Mouse (Mus musculus): ENCODE measurements around the gene Babam2. TPM values are rescaled to one million over a fixed set of nuclear protein-coding genes. Genes with fewer than 3 reads are reported as not detected.
"Not testable (repeated sequence)": the region's sequence is repeated elsewhere in the genome, so short reads cannot be mapped to it uniquely, and the experiment has no call there.

Babam2 gene
- total RNA-seq, 1 experiment from 2014 or later = 38.9 TPM

DNA sequence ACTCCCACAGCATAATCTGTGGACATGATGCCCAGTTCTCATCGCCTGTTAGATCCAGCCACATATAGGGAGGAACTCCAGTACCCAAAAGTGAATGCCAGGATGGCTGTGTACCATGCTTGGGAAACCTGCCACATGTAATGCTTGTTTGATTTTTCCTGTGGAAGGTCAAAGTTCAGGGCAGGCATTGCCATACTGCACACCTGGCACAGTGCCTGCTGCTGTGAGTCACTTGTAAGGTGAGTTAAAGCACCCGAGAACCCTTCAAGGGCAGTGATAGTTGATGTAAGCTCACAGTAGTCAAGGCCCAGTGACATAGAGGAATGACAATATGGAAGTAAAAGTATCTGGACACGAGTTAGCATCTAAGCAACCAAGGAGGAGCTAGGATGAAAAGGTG, 126.2 kb downstream of the Babam2 start:
- no peak for ATAC-seq (replicated peaks; ENCODE audit: low read depth, poor library complexity, severe bottlenecking)

- no peak for ATAC-seq (replicated peaks; ENCODE audit: low read depth, poor library complexity, severe bottlenecking)
Measured at GRCm38 (mm10) chr5:31824126-31824525, 126.6 kb downstream of the Babam2 start.

GRCm38 (mm10) chr5:31827304-31827703, 129.8 kb downstream of the Babam2 start:
- ATAC-seq (replicated peaks; ENCODE audit: low read depth, poor library complexity, severe bottlenecking) = no peak

GRCm38 (mm10) chr5:31827896-31828295, 130.4 kb downstream of the Babam2 start:
- ATAC-seq (replicated peaks; ENCODE audit: low read depth, poor library complexity, severe bottlenecking) = no peak

DNA sequence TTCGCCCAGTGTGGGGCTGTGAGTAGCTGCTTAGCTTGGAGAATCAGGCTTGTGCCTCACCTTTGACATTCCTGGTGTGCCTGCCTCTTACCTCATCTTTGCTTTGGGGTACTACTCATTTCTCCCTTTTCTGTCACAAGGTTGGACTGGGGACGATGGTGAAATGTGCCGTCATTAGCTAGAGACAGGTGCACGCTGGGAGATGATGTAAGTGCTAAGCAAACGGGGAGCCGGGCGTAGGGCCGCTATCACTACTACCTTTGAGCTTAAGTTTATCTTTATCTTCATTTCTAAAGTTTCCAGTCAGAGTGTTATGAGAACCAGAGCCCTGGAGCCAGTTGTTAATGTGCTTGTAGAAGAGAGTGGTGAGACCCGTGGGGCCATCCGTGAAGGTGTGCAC, 131.3 kb downstream of the Babam2 start:
- no peak for ATAC-seq (replicated peaks; ENCODE audit: low read depth, poor library complexity, severe bottlenecking)

DNA sequence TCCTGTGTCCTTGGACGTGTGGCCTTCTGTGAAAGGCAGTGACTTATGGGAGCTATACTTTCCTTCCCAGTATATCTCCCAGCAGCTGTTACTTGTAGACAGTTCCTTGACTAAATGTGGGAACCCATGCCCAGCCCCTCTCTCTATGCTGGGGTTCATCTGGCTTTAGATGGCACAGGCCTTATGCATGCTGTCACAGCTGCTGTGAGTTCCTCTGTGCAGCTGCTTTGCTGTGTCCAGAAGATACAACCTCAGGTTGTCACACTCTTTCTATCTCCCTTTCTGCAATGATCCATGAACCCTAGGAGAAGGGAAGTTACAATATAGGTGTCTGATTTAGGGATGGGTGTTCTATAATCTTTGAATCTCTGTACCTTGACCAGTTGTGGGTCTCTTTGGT, 132.1 kb downstream of the Babam2 start:
- ATAC-seq (replicated peaks; ENCODE audit: low read depth, poor library complexity, severe bottlenecking) = no peak

GRCm38 (mm10) chr5:31831587-31831986, 134.1 kb downstream of the Babam2 start:
- peak; percentile 22; the same call in 1 of the 2 replicates for ATAC-seq (replicated peaks; ENCODE audit: low read depth, poor library complexity, severe bottlenecking)

DNA sequence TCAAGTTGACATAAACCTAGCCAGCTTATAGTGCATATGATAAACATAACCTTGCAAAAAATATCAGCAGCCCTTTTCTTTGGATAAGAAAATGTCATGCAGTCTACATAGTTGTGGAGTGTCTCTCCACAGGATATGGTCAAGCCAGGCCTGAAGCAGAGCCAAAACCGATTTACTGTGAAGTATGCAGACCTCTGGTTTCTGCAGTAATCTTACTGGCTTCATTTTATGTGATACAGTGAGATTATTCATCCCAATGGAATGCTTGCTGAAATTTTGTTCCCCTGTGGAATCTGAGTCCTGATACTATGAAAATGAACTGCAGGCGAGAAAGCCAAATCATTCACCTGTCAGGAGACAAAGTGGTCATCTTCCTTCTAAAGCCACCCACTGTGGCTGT, 138.2 kb downstream of the Babam2 start:
- no peak for ATAC-seq (replicated peaks; ENCODE audit: low read depth, poor library complexity, severe bottlenecking)

- no peak for ATAC-seq (replicated peaks; ENCODE audit: low read depth, poor library complexity, severe bottlenecking)
Measured at GRCm38 (mm10) chr5:31839973-31840372, 142.5 kb downstream of the Babam2 start.

DNA sequence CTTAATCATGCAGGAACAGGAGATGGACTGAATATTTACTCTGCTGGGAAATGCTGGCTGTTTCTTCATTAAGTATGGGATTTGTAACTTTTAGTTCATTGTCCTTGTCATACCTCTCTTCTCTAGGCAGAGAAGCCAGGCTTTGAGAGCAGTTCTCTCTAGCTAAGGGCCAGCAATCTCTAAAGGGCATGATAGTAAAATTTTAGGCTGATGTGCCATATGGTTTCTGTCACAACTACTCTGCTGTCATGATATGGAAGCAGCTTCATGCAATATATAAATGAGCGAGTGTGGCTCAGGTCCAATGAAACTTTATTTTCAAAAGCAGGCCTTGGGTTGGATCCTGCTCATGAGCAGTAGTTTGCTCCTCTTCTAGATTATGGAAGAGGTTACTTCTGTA, 142.9 kb downstream of the Babam2 start:
- ATAC-seq (replicated peaks; ENCODE audit: low read depth, poor library complexity, severe bottlenecking) = no peak

DNA sequence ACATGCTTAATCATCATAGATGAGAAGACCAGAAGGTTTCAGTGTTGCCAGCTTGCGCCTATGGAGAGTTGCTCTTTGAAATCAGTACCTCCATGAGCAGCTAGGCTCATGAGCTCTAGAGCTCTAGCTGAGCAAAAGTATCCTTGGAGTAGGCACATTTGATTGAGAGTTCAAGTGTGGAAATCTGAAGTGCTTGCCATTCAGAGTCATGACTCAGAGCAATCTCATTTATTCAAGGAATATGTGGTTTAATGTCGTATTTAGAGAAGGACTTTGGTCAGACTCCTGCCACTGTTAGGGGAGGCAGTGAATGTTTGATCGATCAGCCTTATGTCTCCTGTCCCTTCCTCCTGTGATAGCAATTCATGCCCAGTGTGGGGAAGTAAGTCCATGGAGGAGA, 147.4 kb downstream of the Babam2 start:
- no peak for ATAC-seq (replicated peaks; ENCODE audit: low read depth, poor library complexity, severe bottlenecking)

DNA sequence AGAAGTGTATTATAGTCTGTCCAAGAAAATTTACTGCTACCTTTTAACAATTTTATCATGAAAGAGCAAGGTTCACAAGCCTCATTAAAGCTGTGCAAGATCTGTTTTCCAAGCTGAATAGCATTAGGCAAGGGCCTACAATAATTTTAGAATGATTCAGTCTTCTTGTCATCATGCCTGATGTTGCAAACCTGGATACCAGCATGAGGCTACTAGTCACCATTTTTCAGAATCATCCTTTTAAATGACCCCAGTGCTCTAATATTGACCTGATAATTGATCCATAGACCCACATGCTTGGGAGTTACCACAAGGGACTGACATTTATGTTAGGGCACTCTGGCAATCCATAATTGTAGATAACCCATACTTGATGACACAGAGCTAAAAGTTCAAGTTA, 149.5 kb downstream of the Babam2 start:
- no peak for ATAC-seq (replicated peaks; ENCODE audit: low read depth, poor library complexity, severe bottlenecking)

- no peak for ATAC-seq (replicated peaks; ENCODE audit: low read depth, poor library complexity, severe bottlenecking)
Measured at GRCm38 (mm10) chr5:31848995-31849394, 151.5 kb downstream of the Babam2 start.

DNA sequence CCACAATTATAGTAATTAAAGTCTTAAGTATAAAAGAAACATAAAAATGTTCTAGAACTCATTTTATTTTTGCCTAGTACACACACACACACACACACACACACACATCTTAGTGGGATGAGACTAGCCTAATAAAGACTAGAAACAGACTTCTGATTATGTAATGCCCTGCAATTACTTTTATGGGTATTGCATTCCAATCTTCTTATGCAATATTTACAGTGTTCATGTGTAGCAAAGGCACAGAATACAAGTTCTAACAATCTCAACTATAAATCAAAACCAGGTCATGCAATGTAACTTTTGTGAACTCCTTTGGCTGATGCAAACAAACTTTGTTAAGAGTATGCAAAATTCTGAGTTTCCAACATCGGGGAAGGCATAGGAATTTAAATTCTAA, 155.3 kb downstream of the Babam2 start:
- no peak for ATAC-seq (replicated peaks; ENCODE audit: low read depth, poor library complexity, severe bottlenecking)

GRCm38 (mm10) chr5:31853831-31854230, 156.3 kb downstream of the Babam2 start:
- no peak for ATAC-seq (replicated peaks; ENCODE audit: low read depth, poor library complexity, severe bottlenecking)

DNA sequence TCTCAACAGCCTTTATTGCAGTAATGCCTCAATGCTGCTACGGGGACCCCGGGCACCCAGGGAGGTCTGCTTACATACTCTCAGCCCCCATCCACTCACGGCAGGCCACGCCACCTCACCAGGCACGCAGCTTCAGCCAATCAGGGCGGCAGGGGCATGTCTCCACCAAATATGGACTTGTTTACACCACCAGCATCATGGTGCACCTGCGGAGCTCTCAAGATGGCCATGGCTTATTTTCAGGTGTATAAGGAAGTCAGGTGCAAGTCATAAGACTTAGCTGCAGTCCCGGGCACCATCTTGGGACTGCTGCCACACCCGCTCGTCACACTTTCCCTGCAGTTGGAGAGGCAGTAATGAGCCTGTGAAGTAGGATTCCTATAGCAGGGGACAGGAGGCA, 161.4 kb downstream of the Babam2 start:
- not testable (repeated sequence) for ATAC-seq (replicated peaks; ENCODE audit: low read depth, poor library complexity, severe bottlenecking)

DNA sequence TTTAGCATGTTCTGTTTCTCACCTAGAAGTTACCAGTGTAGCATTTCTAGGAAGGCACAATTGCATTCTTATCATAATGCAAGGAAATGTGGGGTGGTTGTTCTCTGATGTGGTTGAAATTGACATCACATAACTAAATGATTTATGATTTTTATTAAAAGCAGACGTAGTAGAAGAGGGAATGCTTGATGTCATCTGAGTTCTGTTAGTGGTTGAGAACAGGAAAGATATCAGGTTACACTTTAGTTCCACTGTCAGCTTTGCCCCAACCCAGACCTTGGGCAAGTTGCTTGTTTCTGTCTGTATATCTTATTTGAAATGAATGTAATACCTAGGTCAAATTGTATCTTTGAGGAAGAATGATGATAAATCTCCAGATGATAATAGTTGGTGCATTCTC, 162.9 kb downstream of the Babam2 start:
- ATAC-seq (replicated peaks; ENCODE audit: low read depth, poor library complexity, severe bottlenecking) = peak; percentile 45; the same call in 1 of the 2 replicates

DNA sequence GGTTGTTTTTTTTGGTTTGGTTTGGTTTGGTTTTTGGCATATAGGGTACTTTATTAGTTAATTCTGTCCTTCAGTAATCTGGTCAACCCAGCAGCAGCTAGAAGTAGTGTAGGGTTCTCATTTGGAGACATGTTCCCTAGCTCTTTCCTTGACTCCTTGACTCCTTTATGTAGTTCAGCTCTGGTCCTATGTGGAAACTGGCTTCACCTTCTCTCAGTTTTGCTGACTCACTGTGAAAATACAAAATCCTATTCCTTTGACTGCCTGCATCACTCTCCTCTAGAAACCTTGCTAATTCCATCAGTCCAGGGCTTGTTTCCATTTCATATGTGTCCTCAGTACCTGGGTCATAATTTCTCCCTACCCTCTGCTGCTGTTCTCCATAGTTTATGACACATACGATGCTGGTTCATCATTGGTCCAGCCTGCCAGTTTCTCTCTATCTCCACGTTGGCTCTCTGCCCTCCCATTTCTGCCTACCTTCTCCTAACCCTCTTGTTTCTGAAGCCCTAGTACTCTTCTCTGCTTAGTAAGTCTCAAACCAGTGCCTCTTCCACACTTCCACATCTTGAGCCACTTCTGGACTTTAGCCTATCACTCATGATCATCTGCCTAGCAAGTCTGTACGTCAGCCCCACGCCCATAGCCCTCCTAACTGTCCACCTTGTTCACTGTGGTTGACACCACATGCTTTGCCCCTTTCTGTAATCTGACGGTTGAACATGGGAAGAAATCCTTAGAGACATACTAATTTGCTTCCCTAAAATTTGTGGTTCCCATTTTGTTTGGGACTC, 163.5 kb downstream of the Babam2 start:
- ATAC-seq (replicated peaks; ENCODE audit: low read depth, poor library complexity, severe bottlenecking) = 0 out of 2 replicates have a peak, but pooled peaks have one; percentile 36

DNA sequence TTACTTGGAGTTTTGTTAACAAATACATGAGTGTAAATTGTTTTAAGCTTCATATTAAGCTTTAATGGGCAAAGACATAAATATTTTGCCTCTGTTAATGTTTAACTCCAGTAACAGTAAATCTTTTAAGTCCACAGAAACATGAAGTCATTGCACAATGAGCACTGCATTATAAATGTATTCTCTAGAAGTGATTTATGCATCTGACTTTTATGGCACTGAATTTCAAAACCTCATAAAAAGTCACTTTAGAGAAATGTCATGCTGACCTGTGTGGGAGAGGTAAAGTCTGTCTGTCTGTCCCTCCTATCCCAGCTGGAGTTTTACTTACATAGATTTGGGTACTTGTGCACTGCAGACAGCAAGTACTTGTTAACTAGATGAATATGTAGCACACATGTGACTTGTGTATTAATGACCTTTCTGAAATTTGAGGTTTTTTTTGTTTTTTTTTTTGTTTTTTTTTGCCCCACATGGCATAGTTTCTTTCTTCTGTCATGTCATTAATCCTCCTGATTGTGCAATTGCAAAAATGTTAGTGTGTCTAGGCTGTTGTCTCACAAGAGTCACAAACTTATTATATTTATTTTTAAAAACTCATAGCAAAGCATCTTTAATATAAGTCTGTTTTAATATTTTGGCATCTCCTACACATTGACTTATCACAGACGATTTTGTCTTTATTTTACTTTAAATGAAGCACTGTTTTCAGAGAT, 165.4 kb downstream of the Babam2 start:
- no peak for ATAC-seq (replicated peaks; ENCODE audit: low read depth, poor library complexity, severe bottlenecking)

DNA sequence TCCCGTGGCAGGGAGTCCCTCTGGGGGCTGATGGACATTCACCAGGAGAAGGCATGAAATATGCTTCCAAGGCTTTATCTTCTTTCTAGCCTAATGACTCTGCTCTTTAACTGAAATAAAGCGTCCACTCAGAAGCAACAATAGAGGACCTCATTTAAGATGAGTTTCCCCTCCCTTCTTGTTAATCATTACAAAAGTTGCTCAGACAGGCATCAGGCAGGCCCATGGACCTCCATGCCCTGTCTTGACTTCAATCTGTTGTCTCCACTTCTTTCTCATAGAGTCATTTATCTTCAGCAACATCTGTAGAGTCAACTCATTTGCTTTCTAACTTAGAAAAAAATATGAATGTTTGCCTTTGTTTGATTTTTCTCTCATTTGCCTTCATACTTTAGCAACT, 166.6 kb downstream of the Babam2 start:
- no peak for ATAC-seq (replicated peaks; ENCODE audit: low read depth, poor library complexity, severe bottlenecking)

- ATAC-seq (replicated peaks; ENCODE audit: low read depth, poor library complexity, severe bottlenecking) = no peak
Measured at GRCm38 (mm10) chr5:31866071-31866470, 168.6 kb downstream of the Babam2 start.
